Mouse (Mus musculus) heart, adult 2 months (tissue): Measurements from ENCODE around the gene Hs1bp3.

Source experiments
- CTCF ChIP-seq: fragments of 200-600 bp; IDR thresholded peaks from 2 replicates; pipeline ENCODE4 v1.8.1; 2022; ENCODE audit warnings: antibody characterized with exemption, mild to moderate bottlenecking, moderate library complexity
- EP300 ChIP-seq: fragments of 200-500 bp; IDR thresholded peaks from 2 replicates; pipeline ENCODE4 v1.6.1; 2011; ENCODE audit warnings: low read depth, low read length, control low read depth; ENCODE audit not compliant: insufficient read depth
- POLR2A ChIP-seq: fragments of 200-500 bp; IDR thresholded peaks from 2 replicates; pipeline ENCODE4 v1.6.1; 2011; ENCODE audit warnings: mild to moderate bottlenecking, low read depth, low read length, control low read depth; ENCODE audit not compliant: insufficient read depth

DNA sequence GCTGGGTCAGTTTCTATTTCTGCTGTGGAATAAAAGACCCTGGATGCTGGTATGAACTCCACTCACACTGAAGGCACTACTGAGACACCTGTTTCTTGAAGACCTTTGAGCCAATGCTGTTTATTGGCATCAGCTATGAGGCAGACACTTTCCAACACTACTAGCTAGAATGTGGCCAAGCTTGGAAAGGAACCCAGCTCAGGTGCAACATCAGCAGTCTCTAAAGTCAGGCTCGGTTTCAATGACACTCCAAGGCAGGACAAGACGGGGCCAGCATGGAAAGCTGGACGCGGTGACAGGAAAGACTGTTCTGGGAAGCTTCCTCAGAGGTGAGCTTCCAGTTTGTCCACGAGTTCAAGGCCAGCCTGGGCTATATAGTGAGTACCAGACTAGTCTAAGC lies 80.0 kb downstream of the Hs1bp3 start:
- no peak for TF ChIP-seq EP300
- TF ChIP-seq POLR2A, result no peak
- TF ChIP-seq CTCF, result no peak
